9 mouse cellular contexts compared by ENCODE assay signal in genomic region chr5:129061579-129061978, GRCm38 (mm10). TPM values are rescaled to one million over a fixed set of nuclear protein-coding genes. Genes with fewer than 3 reads are reported as not detected.
DNase-seq lines count a peak whose midpoint lies in the region; ATAC-seq and TF ChIP-seq lines count a peak whose summit lies in the region.
"Had no signal": no experiment of that assay in that cellular context is flagged by ENCODE, and none has a peak within 500 bp of the region (broad histone marks: within the 10 kb centered on the region; RNA-seq: fewer than 3 reads in every experiment).

No protein-coding gene starts in this region.

- no peak overlapping the region for H3K9ac ChIP-seq in midbrain, embryonic 15.5 days
- no peak overlapping the region for H3K9ac ChIP-seq in hindbrain, embryonic 11.5 days (ENCODE audit: low read depth, low read length)
- no peak overlapping the region for H3K9ac ChIP-seq in midbrain, postnatal 0 days (replicated peaks; ENCODE audit: low read length, poor library complexity, severe bottlenecking)
- H3K9ac ChIP-seq: lung, embryonic 15.5 days had no signal

- H3K4me1 ChIP-seq in midbrain, embryonic 10.5 days, result peaks cover 10% of the 10 kb centered on the region
- peaks cover 9% of the 10 kb centered on the region; the same call in 1 of the 2 replicates for H3K4me1 ChIP-seq in midbrain, embryonic 15.5 days
- H3K4me1 ChIP-seq in forebrain, embryonic 10.5 days, result peaks cover 9% of the 10 kb centered on the region
- no peaks in the 10 kb centered on the region for H3K4me1 ChIP-seq in hindbrain, embryonic 11.5 days (replicated peaks; ENCODE audit: control insufficient read depth, insufficient read depth, low read length)
- peaks cover 4% of the 10 kb centered on the region; the same call in 1 of the 2 replicates for H3K4me1 ChIP-seq in midbrain, postnatal 0 days (ENCODE audit: insufficient read depth, low read length)

- no peak for ATAC-seq in midbrain, embryonic 15.5 days (replicated peaks)
- no peak for ATAC-seq in hindbrain, embryonic 11.5 days (ENCODE audit: low FRiP score)
- no peak for ATAC-seq in midbrain, postnatal 0 days (ENCODE audit: low FRiP score)
- ATAC-seq in inflammation-experienced regulatory T-cells, adult 6 months, result no peak

- WGBS in midbrain, embryonic 10.5 days, result 29% methylated on average over 13 of the region's 13 CpGs
- 19% methylated on average over 13 of the region's 13 CpGs for WGBS in midbrain, embryonic 15.5 days
- WGBS in forebrain, embryonic 10.5 days, result 26% methylated on average over 13 of the region's 13 CpGs
- 24% methylated on average over 13 of the region's 13 CpGs for WGBS in hindbrain, embryonic 11.5 days
- 21% methylated on average over 13 of the region's 13 CpGs for WGBS in midbrain, postnatal 0 days

- no peaks in the 10 kb centered on the region for H3K36me3 ChIP-seq in midbrain, embryonic 10.5 days
- H3K36me3 ChIP-seq in midbrain, embryonic 15.5 days (replicated peaks), result no peaks in the 10 kb centered on the region
- H3K36me3 ChIP-seq in forebrain, embryonic 10.5 days (replicated peaks), result no peaks in the 10 kb centered on the region
- H3K36me3 ChIP-seq in hindbrain, embryonic 11.5 days (ENCODE audit: control insufficient read depth, insufficient read depth, low read length), result no peaks in the 10 kb centered on the region
- H3K36me3 ChIP-seq in midbrain, postnatal 0 days (ENCODE audit: insufficient read depth, low read length), result no peaks in the 10 kb centered on the region
- H3K36me3 ChIP-seq: lung, embryonic 15.5 days had no signal

- H3K9me3 ChIP-seq in midbrain, embryonic 10.5 days (replicated peaks), result no peaks in the 10 kb centered on the region
- no peaks in the 10 kb centered on the region for H3K9me3 ChIP-seq in midbrain, embryonic 15.5 days
- H3K9me3 ChIP-seq in forebrain, embryonic 10.5 days, result no peaks in the 10 kb centered on the region
- H3K9me3 ChIP-seq in hindbrain, embryonic 11.5 days (ENCODE audit: control insufficient read depth, low read length), result no peaks in the 10 kb centered on the region
- H3K9me3 ChIP-seq in midbrain, postnatal 0 days (ENCODE audit: low read length), result no peaks in the 10 kb centered on the region
- H3K9me3 ChIP-seq: lung, embryonic 15.5 days had no signal

- peaks cover 24% of the 10 kb centered on the region for H3K27me3 ChIP-seq in midbrain, embryonic 10.5 days (ENCODE audit: low read depth, poor library complexity, severe bottlenecking)
- peaks cover 8% of the 10 kb centered on the region for H3K27me3 ChIP-seq in midbrain, embryonic 15.5 days (replicated peaks)
- peaks cover 27% of the 10 kb centered on the region for H3K27me3 ChIP-seq in forebrain, embryonic 10.5 days (ENCODE audit: poor library complexity, severe bottlenecking)
- H3K27me3 ChIP-seq in hindbrain, embryonic 11.5 days (ENCODE audit: control insufficient read depth, insufficient read depth, low read length), result peaks cover 3% of the 10 kb centered on the region; the same call in 1 of the 2 replicates
- peaks cover 2% of the 10 kb centered on the region; the same call in 1 of the 2 replicates for H3K27me3 ChIP-seq in midbrain, postnatal 0 days (ENCODE audit: insufficient read depth, low read length)

- no peak overlapping the region for H3K4me3 ChIP-seq in midbrain, embryonic 10.5 days
- no peak overlapping the region for H3K4me3 ChIP-seq in midbrain, embryonic 15.5 days
- no peak overlapping the region for H3K4me3 ChIP-seq in forebrain, embryonic 10.5 days
- H3K4me3 ChIP-seq in hindbrain, embryonic 11.5 days (ENCODE audit: low read depth, low read length), result no peak overlapping the region
- H3K4me3 ChIP-seq in midbrain, postnatal 0 days (ENCODE audit: low read depth, low read length), result no peak overlapping the region
- H3K4me3 ChIP-seq: lung, embryonic 15.5 days had no signal

- peak; percentile 93 for TF ChIP-seq CTCF in midbrain, postnatal 0 days (IDR thresholded peaks at IDR 0.05)

- H3K4me2 ChIP-seq in midbrain, embryonic 15.5 days, result no peak overlapping the region
- H3K4me2 ChIP-seq in hindbrain, embryonic 11.5 days (replicated peaks; ENCODE audit: low read depth, low read length), result no peak overlapping the region
- no peak overlapping the region for H3K4me2 ChIP-seq in midbrain, postnatal 0 days (ENCODE audit: low read depth, low read length, poor library complexity, severe bottlenecking)
- H3K4me2 ChIP-seq: lung, embryonic 15.5 days had no signal

- H3K27ac ChIP-seq in midbrain, embryonic 10.5 days (replicated peaks), result no peak overlapping the region
- no peak overlapping the region for H3K27ac ChIP-seq in midbrain, embryonic 15.5 days
- H3K27ac ChIP-seq in forebrain, embryonic 10.5 days, result no peak overlapping the region
- H3K27ac ChIP-seq in hindbrain, embryonic 11.5 days (ENCODE audit: low read depth, low read length), result no peak overlapping the region
- H3K27ac ChIP-seq in midbrain, postnatal 0 days (ENCODE audit: low read depth, low read length), result no peak overlapping the region
- H3K27ac ChIP-seq: lung, embryonic 15.5 days had no signal

- peak; percentile 63 for DNase-seq in midbrain, embryonic 10.5 days (ENCODE audit: low spot score)
- DNase-seq in adrenal gland, postnatal 25 days, result peak; percentile 66
- peak; percentile 52 for DNase-seq in forebrain, embryonic 10.5 days (ENCODE audit: extremely low spot score, low spot score)
- peak; percentile 82 for DNase-seq in hindbrain, embryonic 11.5 days (ENCODE audit: low spot score)
- DNase-seq in left cerebral cortex, adult 18-20 months (ENCODE audit: low spot score in 2 of 2), result peak; percentile 77 to 81
- peak; percentile 87 for DNase-seq in midbrain, postnatal 0 days (ENCODE audit: low spot score)

RNA-seq across cellular contexts. Expression of gene Adgrd1, which starts 35.0 kb away (rescaled TPM):
- 0.09 and 0.16 TPM in 2 replicates for polyA plus RNA-seq in midbrain, embryonic 10.5 days (2016; fragmentation: Nextera tagmentation; extraction: Ambion mirVana)
- 0.18 and 0.26 TPM in 2 replicates for polyA plus RNA-seq in midbrain, embryonic 15.5 days (2015; fragmentation: Nextera tagmentation; extraction: Ambion mirVana)
- 1.6 and 2.3 TPM in 2 replicates for total RNA-seq in adrenal gland, postnatal 25 days (2021)
- polyA plus RNA-seq in forebrain, embryonic 10.5 days (2016; fragmentation: Nextera tagmentation; extraction: Ambion mirVana), result 0.02 TPM in 1 of 2 replicates, not detected in the other
- 0.05 and 0.20 TPM in 2 replicates for polyA plus RNA-seq in hindbrain, embryonic 11.5 days (2014; fragmentation: Nextera tagmentation; extraction: Ambion mirVana)
- 1 to 10 TPM; 2.8 TPM for total RNA-seq in left cerebral cortex, adult 18-20 months (2021)
- 0.42 and 0.77 TPM in 2 replicates for total RNA-seq in midbrain, postnatal 0 days (2014; rRNA removed)
- 0.17 and 0.26 TPM in 2 replicates for polyA plus RNA-seq in midbrain, postnatal 0 days (2015; fragmentation: Nextera tagmentation; extraction: Ambion mirVana)
- polyA plus RNA-seq in inflammation-experienced regulatory T-cells, adult 6 months (2017; shearing (Covaris generic)), result 1 to 10 TPM in 1 of 3 experiments, under 1 TPM in 2; 0.34 to 1.5 (median 0.68) TPM

RNA-seq across cellular contexts. Expression of gene Ran, which starts 41.7 kb away (rescaled TPM):
- 965 and 1,091 TPM in 2 replicates for polyA plus RNA-seq in midbrain, embryonic 10.5 days (2016; fragmentation: Nextera tagmentation; extraction: Ambion mirVana)
- 342 and 346 TPM in 2 replicates for polyA plus RNA-seq in midbrain, embryonic 15.5 days (2015; fragmentation: Nextera tagmentation; extraction: Ambion mirVana)
- total RNA-seq in adrenal gland, postnatal 25 days (2021), result 194 and 222 TPM in 2 replicates
- 1,091 and 1,094 TPM in 2 replicates for polyA plus RNA-seq in forebrain, embryonic 10.5 days (2016; fragmentation: Nextera tagmentation; extraction: Ambion mirVana)
- polyA plus RNA-seq in hindbrain, embryonic 11.5 days (2014; fragmentation: Nextera tagmentation; extraction: Ambion mirVana), result 799 and 828 TPM in 2 replicates
- total RNA-seq in left cerebral cortex, adult 18-20 months (2021), result 100 to 1,000 TPM; 164 to 178 TPM
- total RNA-seq in midbrain, postnatal 0 days (2014; rRNA removed), result 183 and 191 TPM in 2 replicates
- 287 and 295 TPM in 2 replicates for polyA plus RNA-seq in midbrain, postnatal 0 days (2015; fragmentation: Nextera tagmentation; extraction: Ambion mirVana)
- 100 to 1,000 TPM; 221 to 494 (median 253) TPM for polyA plus RNA-seq in inflammation-experienced regulatory T-cells, adult 6 months (2017; shearing (Covaris generic))

RNA-seq across cellular contexts. Expression of gene Stx2, which starts 53.2 kb away (rescaled TPM):
- 26.5 and 26.6 TPM in 2 replicates for polyA plus RNA-seq in midbrain, embryonic 10.5 days (2016; fragmentation: Nextera tagmentation; extraction: Ambion mirVana)
- polyA plus RNA-seq in midbrain, embryonic 15.5 days (2015; fragmentation: Nextera tagmentation; extraction: Ambion mirVana), result 15.4 and 15.6 TPM in 2 replicates
- total RNA-seq in adrenal gland, postnatal 25 days (2021), result 34.1 and 43.9 TPM in 2 replicates
- 24.9 and 25.3 TPM in 2 replicates for polyA plus RNA-seq in forebrain, embryonic 10.5 days (2016; fragmentation: Nextera tagmentation; extraction: Ambion mirVana)
- 25.1 and 31.0 TPM in 2 replicates for polyA plus RNA-seq in hindbrain, embryonic 11.5 days (2014; fragmentation: Nextera tagmentation; extraction: Ambion mirVana)
- total RNA-seq in left cerebral cortex, adult 18-20 months (2021), result 10 to 100 TPM; 16.8 to 22.6 TPM
- total RNA-seq in midbrain, postnatal 0 days (2014; rRNA removed), result 15.5 and 15.9 TPM in 2 replicates
- polyA plus RNA-seq in midbrain, postnatal 0 days (2015; fragmentation: Nextera tagmentation; extraction: Ambion mirVana), result 11.9 and 12.0 TPM in 2 replicates
- polyA plus RNA-seq in inflammation-experienced regulatory T-cells, adult 6 months (2017; shearing (Covaris generic)), result 1 to 10 TPM; 1.1 to 2.3 (median 1.9) TPM
